Mouse (Mus musculus) heart, adult 2 months (tissue): Measurements from ENCODE around the gene Ube2v1. TPM values are rescaled to one million over a fixed set of nuclear protein-coding genes. Genes with fewer than 3 reads are reported as not detected.

Source experiments
- DNase-seq, 2 experiments: peaks; one replicate each; pipeline ENCODE4 v3.0.0; 2021
- H3K27ac ChIP-seq: fragments of 200-600 bp; 2 replicates; pipeline ENCODE4 v1.8.1; 2022
- H3K27me3 ChIP-seq: fragments of 200-500 bp; 2 replicates; pipeline ENCODE4 v1.6.1; 2012; ENCODE audit warnings: mild to moderate bottlenecking, low read length, inconsistent platforms, mixed read lengths; ENCODE audit not compliant: control insufficient read depth, insufficient read depth
- H3K36me3 ChIP-seq: fragments of 200-500 bp; 2 replicates; pipeline ENCODE4 v1.6.1; 2012; ENCODE audit warnings: low read length, inconsistent platforms; ENCODE audit not compliant: control insufficient read depth, insufficient read depth
- H3K4me1 ChIP-seq: fragments of 200-500 bp; 2 replicates; pipeline ENCODE4 v1.6.1; 2011; ENCODE audit warnings: low read length; ENCODE audit not compliant: control insufficient read depth, insufficient read depth
- H3K4me3 ChIP-seq: fragments of 200-600 bp; 2 replicates; pipeline ENCODE4 v1.8.1; 2022
- H3K79me2 ChIP-seq: fragments of 200-500 bp; replicated peaks from 2 replicates; pipeline ENCODE4 v1.6.1; 2012; ENCODE audit warnings: mild to moderate bottlenecking, inconsistent platforms, low read length, moderate library complexity, mixed read lengths; ENCODE audit not compliant: control insufficient read depth, insufficient read depth
- H3K9ac ChIP-seq: fragments of 200-500 bp; 2 replicates; pipeline ENCODE4 v1.6.1; 2012; ENCODE audit warnings: low read depth, mild to moderate bottlenecking, control low read depth, inconsistent platforms, low read length, mixed read lengths
- CTCF ChIP-seq: fragments of 200-600 bp; IDR thresholded peaks from 2 replicates; pipeline ENCODE4 v1.8.1; 2022; ENCODE audit warnings: antibody characterized with exemption, mild to moderate bottlenecking, moderate library complexity
- EP300 ChIP-seq: fragments of 200-500 bp; IDR thresholded peaks from 2 replicates; pipeline ENCODE4 v1.6.1; 2011; ENCODE audit warnings: low read depth, low read length, control low read depth; ENCODE audit not compliant: insufficient read depth
- POLR2A ChIP-seq: fragments of 200-500 bp; IDR thresholded peaks from 2 replicates; pipeline ENCODE4 v1.6.1; 2011; ENCODE audit warnings: mild to moderate bottlenecking, low read depth, low read length, control low read depth; ENCODE audit not compliant: insufficient read depth
- WGBS: fragments of 180-500 bp; shearing (Covaris S2); methylation state at CpG from one replicate; pipeline ENCODE4 v1.1.7; 2018; 5-methylcytosine and 5-hydroxymethylcytosine counted together
- intact Hi-C: fragments of 180-260 bp; cut with DNase I; formaldehyde crosslinking; loops from one replicate; pipeline ENCODE4 v1.15.1; 2025
- long read RNA-seq: library from polyadenylated mRNA; stranded (forward); transcript quantifications from one replicate; pipeline ENCODE4 v2.0.0, GENCODE M21; 2021
- polyA plus RNA-seq: library from polyadenylated mRNA; depleted of rRNA; stranded (reverse); fragments of >200 nt; gene quantifications from 2 replicates; pipeline ENCODE4 v1.2.3, GENCODE M21; 2012; rRNA removed
- total RNA-seq, 2 experiments: library from RNA; stranded (reverse); gene quantifications; 2 replicates each; pipeline ENCODE4 v1.2.3; 2021

The Ube2v1 gene
- total RNA-seq (100 to 1,000 TPM; 118 to 121 TPM), polyA plus RNA-seq (98.1 and 101 TPM in 2 replicates)
- long read RNA-seq, transcript Ube2v1-207 (5 exons, 924 nt) = minor isoform, 13 of 222 reads
- long read RNA-seq, transcript Ube2v1-202 (4 exons, 2,041 nt) = major isoform, 200 of 222 reads
- long read RNA-seq, partial matches to known transcripts = 2 of 222 reads
- long read RNA-seq, other reads (novel, unspliced or antisense) = 4 of 222 reads

DNA sequence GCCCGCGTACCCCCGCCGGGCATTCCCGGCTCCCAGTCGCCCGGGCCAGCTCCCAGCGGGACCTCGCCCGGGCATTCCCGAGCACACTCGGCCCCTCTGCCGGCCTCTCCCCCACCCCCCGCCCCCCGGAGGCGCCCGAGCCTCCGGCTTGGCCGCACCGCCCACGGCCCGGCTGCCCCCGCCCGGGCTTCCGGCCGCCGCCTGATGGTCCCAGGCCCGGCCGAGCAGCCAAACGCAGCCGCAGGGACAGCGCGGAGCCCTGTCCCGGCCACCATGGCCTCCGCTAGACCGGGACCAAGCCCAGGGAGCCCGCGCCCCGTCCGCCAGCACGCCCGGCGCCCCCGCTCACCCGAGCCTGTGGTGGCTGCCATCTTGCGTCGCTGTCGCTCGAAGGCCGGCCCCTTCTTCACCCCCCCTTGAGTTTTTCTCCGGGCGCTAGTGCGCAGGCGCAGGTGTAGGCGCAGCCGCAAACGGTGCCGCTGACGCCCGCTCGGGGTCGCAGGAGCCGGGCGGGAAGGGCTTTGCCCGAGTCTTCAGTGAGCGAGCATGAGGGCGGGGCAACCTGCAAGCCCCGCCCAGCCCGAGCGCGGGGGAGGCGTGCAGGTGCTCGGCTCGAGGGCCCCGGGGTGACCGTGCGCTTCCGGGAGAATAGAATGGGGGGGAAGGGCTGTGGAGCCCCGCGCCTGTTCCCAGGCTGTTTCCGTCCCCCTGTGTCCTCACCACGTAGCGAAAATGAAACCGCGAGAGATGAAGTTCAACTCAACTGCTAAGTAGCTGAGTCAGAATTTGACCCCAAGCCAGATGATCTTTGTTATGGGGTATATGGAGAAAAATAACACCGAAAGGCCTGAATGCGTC is at the start of gene Ube2v1:
TSS of gene Ube2v1 (minus strand) at position 505 of the 858 bp plus-strand sequence.
- under 1% methylated on average over 87 of the region's 87 CpGs for WGBS
- Histone ChIP-seq H3K36me3 (no peaks in the 10 kb centered on the region), H3K4me3 (peak within 1 kb of the TSS; percentile 95)

DNA sequence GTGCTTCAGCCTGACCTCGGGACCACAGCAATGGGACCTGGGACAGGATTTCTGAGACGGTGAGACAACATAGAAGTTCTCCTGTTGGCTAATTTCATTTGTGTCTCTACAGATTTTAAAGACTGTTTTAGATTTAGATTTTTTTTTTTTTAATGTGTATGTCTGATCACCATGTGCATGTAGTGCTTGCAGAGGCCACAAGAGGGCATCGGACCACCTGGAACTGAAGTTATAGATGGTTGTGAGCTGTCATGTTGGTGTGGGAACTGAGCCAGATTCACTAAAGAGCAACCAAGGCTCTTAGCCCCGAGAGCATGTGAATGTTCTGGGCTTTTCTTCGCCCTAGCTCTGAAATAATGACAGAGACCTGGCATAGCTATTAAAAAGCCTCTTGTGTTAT is 48.8 kb upstream of the Ube2v1 start:
- no peak overlapping the region for H3K9ac ChIP-seq
- H3K27ac ChIP-seq = no peak overlapping the region
- no peaks in the 10 kb centered on the region for H3K4me1 ChIP-seq
- H3K79me2 ChIP-seq = no peaks in the 10 kb centered on the region
- H3K36me3 ChIP-seq = no peaks in the 10 kb centered on the region
- no peaks in the 10 kb centered on the region for H3K27me3 ChIP-seq
- DNase-seq = peak; percentile 55 to 66
- WGBS = 54% methylated on average over 5 of the region's 5 CpGs
- TF ChIP-seq CTCF (peak; percentile 77), EP300 (no peak)
- intact Hi-C loops = loop anchor here (1.0 to 10.0 kb wide), 3 partner anchors 39 to 414 kb away; no protein-coding TSS in a partner anchor
- no peak overlapping the region for H3K4me3 ChIP-seq

More for the DNA sequence above, at the start of gene Ube2v1:
- no peaks in the 10 kb centered on the region for H3K27me3 ChIP-seq
- peak; percentile 98 to 99 for DNase-seq
- H3K4me1 ChIP-seq = peaks cover 34% of the 10 kb centered on the region
- TF ChIP-seq CTCF (peak; percentile 51), EP300 (no peak), POLR2A (peak; percentile 55)
- peak within 1 kb of the TSS; percentile 99 for H3K27ac ChIP-seq
- H3K79me2 ChIP-seq = peaks cover 11% of the 10 kb centered on the region
- intact Hi-C loops = no loop called here
- H3K9ac ChIP-seq = peak within 1 kb of the TSS; percentile 93

- no peaks in the 10 kb centered on the region for H3K79me2 ChIP-seq
- H3K27ac ChIP-seq = no peak overlapping the region
- H3K4me1 ChIP-seq = no peaks in the 10 kb centered on the region
- WGBS = 3% methylated on average over 13 of the region's 13 CpGs
- TF ChIP-seq POLR2A = no peak
- peak; percentile 89 for TF ChIP-seq CTCF
- DNase-seq = peak; percentile 81 to 89
- no peaks in the 10 kb centered on the region for H3K36me3 ChIP-seq
- H3K4me3 ChIP-seq = no peak overlapping the region
- H3K9ac ChIP-seq = no peak overlapping the region
- intact Hi-C loops = loop anchor here (1.0 to 10.0 kb wide), 3 partner anchors 39 to 415 kb away; no protein-coding TSS in a partner anchor
- H3K27me3 ChIP-seq = no peaks in the 10 kb centered on the region
Measured at GRCm38 (mm10) chr2:167679902-167680430, 48.1 kb upstream of the Ube2v1 start.

- TF ChIP-seq CTCF = peak; percentile 61
- TF ChIP-seq POLR2A = no peak
- TF ChIP-seq EP300 = no peak
- no peaks in the 10 kb centered on the region for H3K27me3 ChIP-seq
- no peaks in the 10 kb centered on the region for H3K36me3 ChIP-seq
- no peak overlapping the region for H3K9ac ChIP-seq
- no peaks in the 10 kb centered on the region for H3K79me2 ChIP-seq
- H3K4me1 ChIP-seq = no peaks in the 10 kb centered on the region
- no peak overlapping the region for H3K4me3 ChIP-seq
- intact Hi-C loops = no loop called here
- H3K27ac ChIP-seq = no peak overlapping the region
- DNase-seq = no peak
- WGBS = 54% methylated on average over 5 of the region's 5 CpGs
Measured at GRCm38 (mm10) chr2:167678600-167678999, 46.7 kb upstream of the Ube2v1 start.

DNA sequence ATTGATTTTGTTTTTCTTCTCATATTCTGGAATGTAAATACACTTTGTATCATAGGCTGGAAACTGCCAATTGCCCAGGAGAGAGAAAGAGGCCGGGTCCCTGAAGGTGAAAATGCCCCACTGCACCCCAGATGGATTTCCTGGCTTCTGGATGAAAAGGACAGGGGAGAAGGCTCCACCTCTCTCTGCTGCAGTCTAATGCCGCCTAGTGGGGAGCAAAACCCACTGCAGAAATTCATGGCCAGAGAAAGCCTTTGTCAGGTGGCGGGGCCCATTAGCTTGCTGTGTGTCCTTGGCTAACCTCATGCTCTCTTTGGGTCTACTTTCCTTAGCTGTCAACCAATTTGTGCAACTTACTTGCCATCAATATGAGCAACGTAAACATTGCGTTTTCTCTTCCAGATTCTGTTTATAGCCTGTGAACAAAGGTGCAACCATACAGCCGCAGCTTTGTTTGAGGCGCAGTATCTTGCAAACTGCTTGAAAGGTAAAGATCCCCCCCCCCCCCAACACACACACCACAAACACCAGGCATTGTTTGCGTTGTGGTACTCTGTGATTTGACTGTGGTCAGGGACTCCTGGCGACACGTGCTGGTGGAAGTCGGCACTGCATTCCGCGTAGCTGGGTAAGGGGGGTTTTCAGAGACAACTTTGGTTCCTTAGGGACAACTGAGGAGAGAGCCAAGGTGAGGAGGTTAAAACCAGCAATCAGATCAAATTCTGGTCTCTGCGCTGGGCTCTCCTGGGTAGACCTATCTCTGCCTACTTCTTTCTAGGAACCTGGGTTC is 43.4 kb upstream of the Ube2v1 start:
- TF ChIP-seq EP300 (peak; percentile 58; the same call in 1 of the 2 replicates), POLR2A (0 out of 2 replicates have a peak, but pooled peaks have one; percentile 11), CTCF (peak; percentile 74)
- H3K36me3 ChIP-seq = no peaks in the 10 kb centered on the region
- H3K4me3 ChIP-seq = no peak overlapping the region
- H3K27me3 ChIP-seq = no peaks in the 10 kb centered on the region
- intact Hi-C loops = loop anchor here (1.0 kb wide), 1 partner anchor 34 kb away; no protein-coding TSS in a partner anchor
- H3K9ac ChIP-seq = no peak overlapping the region
- peak in 1 of 2 experiments; percentile 37 for DNase-seq
- 44% methylated on average over 14 of the region's 14 CpGs for WGBS
- peaks cover 6% of the 10 kb centered on the region for H3K4me1 ChIP-seq
- H3K27ac ChIP-seq = no peak overlapping the region
- no peaks in the 10 kb centered on the region for H3K79me2 ChIP-seq
